Mouse (Mus musculus) myocyte (in vitro differentiated cells): ENCODE measurements around the gene Pard3. TPM values are rescaled to one million over a fixed set of nuclear protein-coding genes. Genes with fewer than 3 reads are reported as not detected.

Experiments
- H3K27me3 ChIP-seq: one replicate; pipeline ENCODE4 v1.6.1; 2011; ENCODE audit not compliant: control insufficient read depth, insufficient read depth, insufficient read length
- H3K36me3 ChIP-seq: one replicate; pipeline ENCODE4 v1.6.1; 2011; ENCODE audit not compliant: control insufficient read depth, insufficient read depth
- H3K4me2 ChIP-seq: one replicate; pipeline ENCODE4 v1.6.1; 2011; ENCODE audit warnings: low read depth, control low read depth
- H3K4me3 ChIP-seq: one replicate; pipeline ENCODE4 v1.5.1; 2011; ENCODE audit warnings: mild to moderate bottlenecking, control low read depth, moderate library complexity
- H3K79me2 ChIP-seq: one replicate; pipeline ENCODE4 v1.6.1; 2011; ENCODE audit not compliant: control insufficient read depth, insufficient read depth
- H3ac ChIP-seq: one replicate; pipeline ENCODE4 v1.6.1; 2011; ENCODE audit not compliant: control insufficient read depth, insufficient read length
- CEBPB ChIP-seq: IDR thresholded peaks from 2 replicates; pipeline ENCODE4 v1.6.1; 2011; ENCODE audit warnings: mild to moderate bottlenecking, moderate library complexity; ENCODE audit not compliant: poor library complexity, insufficient read depth, severe bottlenecking
- E2F4 ChIP-seq: IDR thresholded peaks from one replicate; pipeline ENCODE4 v1.6.1; 2011; ENCODE audit warnings: mild to moderate bottlenecking, control low read depth, moderate library complexity; ENCODE audit not compliant: insufficient read depth
- MAX ChIP-seq: IDR thresholded peaks from one replicate; pipeline ENCODE4 v1.6.1; 2011; ENCODE audit warnings: low read depth, mild to moderate bottlenecking, control low read depth
- MYOD1 ChIP-seq, 3 experiments: IDR thresholded peaks; one replicate each; pipeline ENCODE4 v1.6.1; 2011; ENCODE audit warnings: control low read depth in 2 of 3, low read depth in 2 of 3, mild to moderate bottlenecking in 2 of 3, moderate library complexity in 1 of 3; ENCODE audit not compliant: insufficient read length in 2 of 3, control insufficient read depth in 1 of 3
- MYOG ChIP-seq, 3 experiments: IDR thresholded peaks; one replicate each; pipeline ENCODE4 v1.6.1; 2011; ENCODE audit warnings: control low read depth in 2 of 3, low read depth in 2 of 3, mild to moderate bottlenecking in 2 of 3; ENCODE audit not compliant: insufficient read length in 2 of 3, control insufficient read depth in 1 of 3, insufficient read depth in 1 of 3
- POLR2A ChIP-seq: IDR thresholded peaks from one replicate; pipeline ENCODE4 v1.6.1; 2011; ENCODE audit warnings: low read depth, mild to moderate bottlenecking, control low read depth, moderate library complexity; ENCODE audit not compliant: insufficient read length
- POLR2AphosphoS2 ChIP-seq: IDR thresholded peaks from one replicate; pipeline ENCODE4 v1.6.1; 2011; ENCODE audit warnings: low read depth, control low read depth; ENCODE audit not compliant: insufficient read length
- REST ChIP-seq: IDR thresholded peaks from one replicate; pipeline ENCODE4 v1.6.1; 2011; ENCODE audit warnings: mild to moderate bottlenecking, control low read depth, moderate library complexity; ENCODE audit not compliant: insufficient read depth, insufficient read length
- SRF ChIP-seq: IDR thresholded peaks from one replicate; pipeline ENCODE4 v1.6.1; 2011; ENCODE audit warnings: low read depth; ENCODE audit not compliant: control insufficient read depth, insufficient read length
- TCF12 ChIP-seq: IDR thresholded peaks from one replicate; pipeline ENCODE4 v1.6.1; 2011; ENCODE audit warnings: mild to moderate bottlenecking, control low read depth; ENCODE audit not compliant: poor library complexity, insufficient read depth, severe bottlenecking
- TCF3 ChIP-seq: IDR thresholded peaks from one replicate; pipeline ENCODE4 v1.6.1; 2011; ENCODE audit warnings: low read depth, control low read depth; ENCODE audit not compliant: insufficient read length
- USF1 ChIP-seq: IDR thresholded peaks from one replicate; pipeline ENCODE4 v1.6.1; 2011; ENCODE audit warnings: low read depth, mild to moderate bottlenecking, control low read depth, moderate library complexity
- polyA plus RNA-seq: library from polyadenylated mRNA; unstranded; fragments of >200 nt; fragmentation: generic; extraction: Trizol; gene quantifications from one replicate; pipeline ENCODE4 v1.2.1, GENCODE M21; 2012; ENCODE audit warnings: missing spikeins

Gene Pard3
- polyA plus RNA-seq, 1 experiment: 24.3 TPM

- Histone ChIP-seq H3K27me3 (no peaks in the 10 kb centered on the region), H3K79me2 (peaks cover 21% of the 10 kb centered on the region), H3ac (no peak overlapping the region), H3K4me3 (no peak overlapping the region), H3K4me2 (no peak overlapping the region), H3K36me3 (peaks cover 4% of the 10 kb centered on the region)
- TF ChIP-seq MYOG (IDR thresholded peaks at IDR 0.05; ENCODE audit: control insufficient read depth in 1 of 3, insufficient read depth in 1 of 3, insufficient read length in 2 of 3, low read depth in 2 of 3) (no peak), MYOD1 (IDR thresholded peaks at IDR 0.05; ENCODE audit: control insufficient read depth in 1 of 3, insufficient read length in 2 of 3, low read depth in 2 of 3) (no peak), SRF (no peak), USF1 (no peak), MAX (no peak), POLR2A (no peak), TCF12 (no peak), REST (no peak), POLR2AphosphoS2 (no peak), E2F4 (no peak), CEBPB (no peak), TCF3 (no peak)
Measured at GRCm38 (mm10) chr8:127287816-127288215, 224.1 kb downstream of the Pard3 start.

DNA sequence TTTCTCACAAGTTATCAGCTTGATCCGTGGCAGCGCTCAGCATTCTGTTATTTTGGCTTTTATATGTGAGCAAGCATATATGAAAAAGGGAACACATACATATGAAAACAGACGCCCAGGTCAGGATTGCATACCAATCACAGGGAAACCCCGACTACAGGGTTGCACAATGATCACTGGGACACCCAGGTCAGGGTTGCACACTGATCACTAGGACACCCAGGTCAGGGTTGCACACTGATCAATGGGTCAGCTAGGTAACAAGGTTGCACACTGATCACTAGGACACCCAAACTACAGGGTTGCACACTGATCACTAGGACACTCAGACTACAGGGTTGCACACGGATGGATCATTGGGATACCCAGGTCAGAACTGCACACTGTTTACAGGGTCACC, 228.6 kb downstream of the Pard3 start:
- TF ChIP-seq MYOD1 (IDR thresholded peaks at IDR 0.05; ENCODE audit: control insufficient read depth in 1 of 3, insufficient read length in 2 of 3, low read depth in 2 of 3) (no peak), MYOG (IDR thresholded peaks at IDR 0.05; ENCODE audit: control insufficient read depth in 1 of 3, insufficient read depth in 1 of 3, insufficient read length in 2 of 3, low read depth in 2 of 3) (no peak), TCF12 (no peak), SRF (no peak), USF1 (no peak)

GRCm38 (mm10) chr8:127293025-127293729, 229.5 kb downstream of the Pard3 start:
- no peak for TF ChIP-seq TCF3
- TF ChIP-seq CEBPB: no peak
- TF ChIP-seq MYOG (IDR thresholded peaks at IDR 0.05; ENCODE audit: control insufficient read depth in 1 of 3, insufficient read depth in 1 of 3, insufficient read length in 2 of 3, low read depth in 2 of 3): no peak
- TF ChIP-seq POLR2A: no peak
- TF ChIP-seq USF1: no peak
- TF ChIP-seq E2F4: no peak
- TF ChIP-seq MAX: no peak
- no peak for TF ChIP-seq TCF12
- no peak for TF ChIP-seq SRF

More for the DNA sequence above, 228.6 kb downstream of the Pard3 start:
- Histone ChIP-seq H3K4me3 (no peak overlapping the region), H3ac (no peak overlapping the region), H3K27me3 (no peaks in the 10 kb centered on the region), H3K36me3 (no peaks in the 10 kb centered on the region), H3K4me2 (no peak overlapping the region), H3K79me2 (peaks cover 7% of the 10 kb centered on the region)

DNA sequence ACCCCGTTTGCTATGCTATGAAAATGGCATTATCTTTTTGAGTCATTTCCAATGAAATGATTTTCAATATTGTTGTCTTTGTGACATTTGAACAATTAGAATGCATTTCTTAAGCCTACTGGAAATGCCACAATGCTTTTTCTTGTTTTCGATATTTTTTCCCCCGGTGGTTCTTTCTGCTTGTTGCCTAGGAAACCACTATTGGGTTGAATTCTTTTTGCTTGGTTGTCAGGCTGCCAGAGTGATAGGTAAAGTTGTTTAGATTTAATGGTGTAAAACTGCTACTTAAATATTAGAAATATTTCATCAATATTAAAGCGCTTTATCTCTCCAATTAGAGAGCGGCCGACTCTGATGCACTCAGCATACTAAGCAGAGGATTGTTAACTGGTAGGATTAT, 230.4 kb downstream of the Pard3 start:
- H3K4me2 ChIP-seq: no peak overlapping the region
- H3K36me3 ChIP-seq: no peaks in the 10 kb centered on the region
- H3K79me2 ChIP-seq: peaks cover 7% of the 10 kb centered on the region
- TF ChIP-seq USF1 (no peak), TCF12 (no peak), POLR2AphosphoS2 (no peak), TCF3 (no peak), MAX (no peak), CEBPB (no peak), MYOD1 (IDR thresholded peaks at IDR 0.05; ENCODE audit: control insufficient read depth in 1 of 3, insufficient read length in 2 of 3, low read depth in 2 of 3) (no peak)
- no peak overlapping the region for H3K4me3 ChIP-seq
- H3K27me3 ChIP-seq: no peaks in the 10 kb centered on the region
- H3ac ChIP-seq: no peak overlapping the region

More at GRCm38 (mm10) chr8:127293025-127293729, 229.5 kb downstream of the Pard3 start:
- H3K79me2 ChIP-seq: peaks cover 7% of the 10 kb centered on the region
- no peak overlapping the region for H3K4me2 ChIP-seq
- H3K36me3 ChIP-seq: no peaks in the 10 kb centered on the region
- no peak overlapping the region for H3ac ChIP-seq
- H3K4me3 ChIP-seq: no peak overlapping the region
- H3K27me3 ChIP-seq: no peaks in the 10 kb centered on the region

- peaks cover 5% of the 10 kb centered on the region for H3K79me2 ChIP-seq
- no peaks in the 10 kb centered on the region for H3K36me3 ChIP-seq
- TF ChIP-seq MYOG (IDR thresholded peaks at IDR 0.05; ENCODE audit: control insufficient read depth in 1 of 3, insufficient read depth in 1 of 3, insufficient read length in 2 of 3, low read depth in 2 of 3) (no peak), TCF3 (no peak), USF1 (no peak), SRF (no peak), MAX (no peak), E2F4 (no peak)
- H3K27me3 ChIP-seq: no peaks in the 10 kb centered on the region
- no peak overlapping the region for H3K4me3 ChIP-seq
- H3K4me2 ChIP-seq: no peak overlapping the region
- H3ac ChIP-seq: no peak overlapping the region
Measured at GRCm38 (mm10) chr8:127295848-127296247, 232.2 kb downstream of the Pard3 start.
